Mouse (Mus musculus) embryo, embryonic 10.5 days (tissue): ENCODE measurements at regions not wholly inside any gene's neighbourhood (a gene's known extent, or its start where the extent isn't known, plus 50 kb on each side); places are given as distances from the start of the nearest gene placed in this dataset.
"Not testable (repeated sequence)": the region's sequence is repeated elsewhere in the genome, so short reads cannot be mapped to it uniquely, and the experiment has no call there.

Experiments used
- DNase-seq: peaks from one replicate; pipeline ENCODE4 v3.0.0-alpha.2; 2015; ENCODE audit warnings: low spot score

DNA sequence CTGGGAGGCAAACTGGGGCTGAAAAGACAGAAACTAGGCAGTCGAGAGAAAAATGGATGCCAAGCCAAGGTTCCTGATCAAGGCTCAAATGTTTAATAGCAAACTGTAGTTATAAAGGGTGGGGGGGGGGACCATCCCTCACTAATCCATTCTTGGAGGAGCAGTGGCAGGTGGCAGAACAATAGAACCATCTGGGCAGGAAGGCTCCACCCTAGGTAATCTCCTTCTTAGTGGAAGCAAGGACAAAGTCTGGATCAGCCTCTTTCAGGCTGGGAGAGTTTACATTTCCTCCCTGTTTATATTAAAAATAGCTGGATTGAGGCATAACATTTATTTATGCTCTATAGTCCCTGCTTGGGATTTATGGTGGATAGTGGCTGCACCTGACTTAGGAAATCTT is 180.8 kb downstream of the Cdh9 start:
- no peak for DNase-seq

DNA sequence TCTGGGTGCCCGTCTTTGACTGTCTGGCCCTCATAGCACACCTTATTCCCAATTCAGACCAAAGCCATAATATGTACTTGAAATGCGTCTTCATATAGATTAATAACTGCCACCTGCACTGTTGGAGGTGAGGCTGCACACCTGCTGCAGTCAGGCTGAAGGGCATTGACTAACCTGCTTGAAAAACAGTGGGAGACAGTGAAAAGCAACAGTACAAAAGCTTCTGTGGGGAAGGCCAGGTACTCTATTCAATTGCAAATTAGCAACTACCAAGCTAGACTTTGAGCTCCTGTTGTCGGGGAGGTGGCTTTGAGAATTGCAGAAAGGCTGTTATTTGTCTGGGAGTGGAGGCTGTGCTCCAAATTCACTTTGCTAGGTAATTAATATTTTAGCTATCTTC is 181.4 kb downstream of the Cdh9 start:
- not testable (repeated sequence) for DNase-seq

DNA sequence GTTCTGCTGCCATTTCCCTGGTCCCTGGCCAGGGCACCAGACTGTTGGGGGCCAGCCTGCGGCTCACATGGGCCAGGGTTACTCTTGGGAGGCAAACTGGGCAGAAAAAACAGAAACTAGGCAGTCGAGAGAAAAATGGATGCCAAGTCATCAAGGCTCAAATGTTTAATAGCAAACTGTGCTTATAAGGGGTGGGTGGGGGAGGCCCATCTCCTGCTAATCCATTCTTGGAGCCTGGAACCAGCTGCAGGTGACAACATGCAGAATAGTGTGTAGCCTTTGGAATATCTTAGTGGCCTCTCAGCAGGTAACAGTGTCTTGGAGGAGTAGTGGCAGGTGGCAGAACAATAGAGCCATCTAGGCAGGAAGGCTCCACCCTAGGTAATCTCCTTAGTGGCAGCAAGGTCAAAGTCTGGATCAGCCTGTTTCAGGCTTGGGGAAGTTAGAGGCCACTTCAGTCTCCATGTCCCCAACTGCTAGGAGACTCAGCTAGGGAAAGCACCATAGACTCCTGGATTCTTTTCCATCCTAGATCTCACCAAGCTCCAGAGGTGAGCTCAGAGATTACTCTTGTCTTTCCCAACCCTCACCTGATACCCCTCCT is 186.5 kb downstream of the Cdh9 start:
- no peak for DNase-seq

- DNase-seq: no peak
These were observed 194.7 kb downstream of the Cdh9 start for GRCm38 (mm10) chr15:16923246-16923645.

DNA sequence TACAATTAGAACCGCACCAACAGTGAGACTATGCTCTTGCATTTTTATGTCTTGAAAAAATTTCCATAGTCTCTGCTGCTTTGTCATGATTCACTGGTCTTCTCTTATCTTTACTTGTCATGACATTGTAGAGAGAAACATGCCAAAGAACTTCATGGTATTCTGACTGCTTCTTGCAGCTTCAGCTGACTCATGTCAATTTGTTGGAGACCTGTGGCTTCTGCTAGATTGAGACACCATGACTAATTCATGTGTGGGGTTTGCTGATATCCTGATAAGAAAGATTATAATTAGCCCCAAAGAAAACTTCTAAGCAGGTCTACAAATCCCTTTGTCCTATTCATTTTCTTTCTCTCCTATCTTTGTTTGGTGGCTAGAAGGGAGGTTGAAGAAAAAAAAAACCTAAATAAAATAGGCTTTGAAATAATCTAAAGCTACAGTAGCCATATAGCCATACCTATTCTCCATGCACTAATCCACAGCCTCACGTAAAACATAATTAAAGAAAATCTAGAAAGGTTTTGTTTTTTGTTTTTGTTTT is 204.7 kb downstream of the Cdh9 start:
- DNase-seq: no peak

- DNase-seq: no peak
These were observed 205.9 kb downstream of the Cdh9 start for GRCm38 (mm10) chr15:16934438-16934837.

DNA sequence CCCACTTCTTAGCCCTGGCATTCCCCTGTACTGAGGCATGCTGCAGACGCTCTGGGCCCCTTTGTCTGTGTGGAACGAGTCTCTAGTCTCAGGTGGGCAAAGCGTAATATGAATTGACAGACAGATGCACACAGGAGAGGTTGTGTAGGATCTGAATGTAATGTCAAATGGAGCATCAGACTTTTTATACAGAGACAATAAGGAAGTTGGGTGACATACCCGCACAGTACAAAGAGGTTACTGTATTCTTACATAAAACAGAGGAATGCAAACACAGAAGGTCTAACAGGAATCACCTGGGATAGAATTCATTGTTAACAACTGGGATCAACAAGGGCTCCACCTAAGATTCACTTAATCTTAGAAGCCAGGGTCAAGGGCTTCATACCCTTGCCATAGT is 247.3 kb downstream of the Cdh9 start:
- DNase-seq: not testable (repeated sequence)

DNA sequence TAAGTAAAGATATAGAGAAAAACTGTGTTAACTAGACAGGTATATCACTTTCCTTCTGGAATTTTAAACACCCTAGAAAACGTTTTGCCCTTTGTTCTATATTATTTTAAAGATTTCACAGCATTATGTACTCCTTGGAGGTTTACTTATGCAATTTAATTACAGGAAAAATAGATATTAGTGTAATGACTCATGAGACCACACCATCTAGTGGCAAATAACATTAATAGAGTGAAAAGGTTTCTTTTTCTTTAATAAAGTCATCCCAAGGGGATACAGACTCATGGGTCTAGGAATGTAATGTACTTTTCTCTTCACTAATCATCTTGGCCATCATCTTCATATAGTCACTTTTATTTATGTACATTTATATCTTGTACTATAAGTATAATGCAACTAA is 262.3 kb downstream of the Cdh9 start:
- no peak for DNase-seq

DNA sequence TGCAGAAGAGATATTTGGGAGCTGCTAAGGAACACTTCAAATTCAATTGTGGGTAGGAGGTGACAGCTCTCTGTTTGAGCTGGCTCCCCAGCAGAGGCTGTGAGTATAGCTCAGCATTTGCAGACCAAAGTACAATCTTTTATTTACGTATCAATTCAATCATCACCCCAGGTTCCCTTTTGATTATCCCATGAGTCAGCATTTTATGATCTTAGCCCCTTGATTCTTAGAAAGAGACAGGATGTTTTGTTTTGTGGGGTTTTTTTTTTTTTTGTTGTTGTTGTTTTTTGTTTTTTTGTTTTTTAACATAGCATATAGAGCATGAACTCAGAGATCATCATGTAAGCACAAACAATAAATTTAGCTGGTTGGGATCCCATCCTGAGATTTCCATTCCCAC is 267.1 kb downstream of the Cdh9 start:
- DNase-seq: no peak

DNA sequence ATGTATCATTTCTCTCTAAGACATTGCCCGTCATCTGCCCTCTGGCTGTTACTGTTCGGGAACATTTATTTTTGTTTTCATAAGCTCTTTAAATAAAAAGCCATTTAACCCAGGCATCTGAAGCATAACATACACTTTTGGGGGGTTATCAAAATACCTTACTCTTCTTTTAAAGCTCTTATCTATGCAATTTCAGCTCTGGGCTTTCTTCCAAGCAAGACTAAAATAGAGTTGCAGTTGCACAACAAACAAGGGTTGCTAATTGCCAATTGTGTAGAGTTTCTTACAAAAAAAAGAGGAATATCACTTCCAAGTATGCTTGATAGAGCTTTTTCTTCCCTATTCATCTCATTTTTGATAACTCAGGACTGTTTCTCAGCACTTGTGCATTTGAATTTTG is 277.6 kb downstream of the Cdh9 start:
- DNase-seq: no peak

DNA sequence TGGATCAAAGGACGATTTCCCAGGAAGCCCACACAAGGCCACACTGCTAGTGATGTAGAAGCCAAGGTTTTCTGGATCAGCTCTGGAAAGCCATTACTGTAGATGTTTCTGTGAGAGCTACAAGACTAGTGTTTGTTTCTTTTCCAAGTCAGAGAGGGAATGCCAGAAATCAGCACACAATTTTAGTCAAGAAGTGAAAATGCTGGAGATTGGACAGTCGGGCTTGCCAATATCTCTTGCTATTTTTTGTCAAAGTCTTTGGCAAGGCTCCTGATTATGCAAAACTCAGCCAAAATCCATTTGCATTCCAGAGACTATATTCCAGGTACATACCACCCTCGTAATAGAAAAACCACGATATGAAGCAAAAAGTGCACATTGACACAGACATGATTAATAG is 279.3 kb downstream of the Cdh9 start:
- DNase-seq: no peak

DNA sequence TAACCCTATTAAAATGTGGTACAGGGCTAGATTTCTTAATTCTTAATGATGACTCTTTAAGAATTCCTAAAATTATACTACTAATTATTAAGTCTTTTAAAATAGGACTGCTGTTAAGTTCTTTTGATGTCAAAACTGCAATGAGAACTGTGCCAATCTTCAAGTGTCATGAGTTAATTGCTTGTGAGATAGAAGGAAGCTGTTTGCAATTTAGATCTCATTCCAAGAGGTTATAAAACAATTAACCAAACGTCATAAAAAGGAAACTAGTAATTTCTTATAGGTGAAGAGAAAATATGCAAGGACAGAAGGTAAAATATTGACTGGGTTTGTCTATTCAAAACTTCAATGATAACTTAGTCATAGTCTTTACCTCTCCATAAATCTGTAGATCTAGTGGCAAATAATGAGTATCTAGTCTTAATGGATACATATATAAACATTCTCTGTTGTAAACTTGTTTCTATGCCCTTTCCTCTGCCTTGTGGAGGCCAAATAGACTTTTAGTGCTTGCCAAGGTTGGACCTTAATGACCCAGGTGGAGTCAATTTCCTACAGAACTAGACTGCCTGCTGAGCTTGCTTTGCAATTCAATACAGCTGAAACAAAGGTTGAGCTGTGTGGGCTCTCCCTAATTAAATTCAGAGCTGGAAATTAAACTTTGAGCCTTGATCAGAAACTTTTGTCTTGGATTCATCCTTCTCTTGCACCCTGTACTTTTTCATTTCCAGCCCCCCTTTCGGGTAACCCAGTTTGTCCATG is 320.5 kb downstream of the Cdh9 start:
- peak; percentile 11 for DNase-seq

- no peak for DNase-seq
These were observed 341.2 kb downstream of the Cdh9 start for GRCm38 (mm10) chr15:17069772-17070171.

- no peak for DNase-seq
These were observed 355.5 kb downstream of the Cdh9 start for GRCm38 (mm10) chr15:17084030-17084429.

DNA sequence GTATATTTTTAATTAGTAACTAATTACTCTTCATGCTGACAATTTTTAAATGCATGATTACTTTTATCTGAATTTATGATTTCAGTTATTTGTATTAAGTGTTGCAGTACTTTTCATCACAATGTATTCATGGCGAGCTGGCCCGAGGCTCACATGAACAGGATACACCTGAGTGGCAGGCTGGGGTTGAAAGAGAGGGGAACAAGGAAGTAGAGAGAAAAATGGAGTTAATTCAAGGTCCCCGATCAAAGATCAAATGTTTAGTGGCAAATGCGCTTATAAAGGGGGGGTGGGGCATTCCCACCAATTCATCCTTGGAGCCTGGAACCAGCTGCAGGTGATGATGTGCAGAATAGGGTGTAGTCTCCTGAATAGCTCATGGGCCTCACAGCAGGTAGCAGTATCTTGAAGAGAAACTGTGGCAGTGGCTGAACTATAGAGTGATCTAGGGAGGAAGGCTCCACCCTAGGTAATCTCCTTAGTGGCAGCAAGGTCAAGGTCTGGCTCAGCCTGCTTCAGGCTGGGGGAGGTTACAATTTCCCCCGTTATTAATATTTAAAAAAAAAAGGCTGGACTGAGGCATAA is 360.2 kb downstream of the Cdh9 start:
- no peak for DNase-seq

DNA sequence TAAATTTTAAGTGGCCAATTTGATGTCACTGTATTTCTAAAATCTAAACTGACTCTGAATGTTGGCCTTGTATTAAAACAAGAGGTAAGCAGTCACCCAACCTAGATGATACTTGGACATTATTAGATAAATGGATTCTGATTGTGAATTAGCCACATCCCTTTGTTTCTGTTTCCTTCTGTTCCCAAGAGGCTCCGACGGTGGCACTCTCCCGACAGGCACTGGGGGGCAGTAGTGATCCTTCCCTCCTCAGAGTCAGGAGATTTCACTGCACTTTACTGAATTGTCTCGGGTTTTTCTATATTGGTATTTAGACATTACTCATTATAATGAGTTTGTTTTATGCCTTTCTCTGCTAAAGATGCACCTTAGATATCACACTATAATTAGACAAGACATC is 370.4 kb downstream of the Cdh9 start:
- DNase-seq: peak; percentile 80

- DNase-seq: no peak
These were observed 372.6 kb downstream of the Cdh9 start for GRCm38 (mm10) chr15:17101182-17101581.

DNA sequence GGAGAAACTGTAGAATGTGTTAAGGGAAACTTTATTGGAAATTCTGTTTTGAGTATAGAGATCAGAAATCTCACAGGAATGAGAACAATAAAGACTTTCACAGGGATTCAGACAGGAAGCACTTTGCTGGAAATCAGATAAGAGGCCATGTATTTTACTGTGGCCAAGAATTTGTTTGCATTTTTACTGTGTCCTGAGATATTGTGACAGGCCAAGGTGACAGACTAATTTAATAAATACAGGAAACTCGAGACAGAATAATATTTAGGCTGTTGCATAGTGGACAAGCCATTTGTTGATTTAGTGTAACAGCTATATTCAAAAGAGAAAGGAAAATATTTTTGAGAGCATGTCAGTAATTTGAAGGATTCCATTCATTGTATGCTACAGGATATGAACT is 407.2 kb downstream of the Cdh9 start:
- peak; percentile 0 for DNase-seq

DNA sequence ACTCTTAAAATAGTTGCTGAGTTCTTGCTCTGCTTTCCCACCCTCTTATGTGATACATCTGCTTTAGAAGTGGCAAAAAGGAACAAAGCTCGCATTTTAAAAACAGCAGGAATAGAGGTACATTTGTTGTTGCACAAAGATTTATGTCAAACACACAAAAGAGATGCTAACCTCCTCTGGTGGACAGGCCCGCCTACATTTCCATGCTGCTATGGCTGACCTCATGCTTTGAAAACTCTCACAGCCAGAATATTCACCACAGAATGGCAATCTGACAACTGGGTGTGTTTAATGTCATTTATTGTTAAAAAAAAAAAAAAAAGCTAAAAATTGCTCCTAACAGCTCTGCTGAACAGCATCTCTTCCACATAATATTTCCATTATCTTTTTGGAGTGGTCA is 451.6 kb downstream of the Cdh9 start:
- DNase-seq: peak; percentile 28

DNA sequence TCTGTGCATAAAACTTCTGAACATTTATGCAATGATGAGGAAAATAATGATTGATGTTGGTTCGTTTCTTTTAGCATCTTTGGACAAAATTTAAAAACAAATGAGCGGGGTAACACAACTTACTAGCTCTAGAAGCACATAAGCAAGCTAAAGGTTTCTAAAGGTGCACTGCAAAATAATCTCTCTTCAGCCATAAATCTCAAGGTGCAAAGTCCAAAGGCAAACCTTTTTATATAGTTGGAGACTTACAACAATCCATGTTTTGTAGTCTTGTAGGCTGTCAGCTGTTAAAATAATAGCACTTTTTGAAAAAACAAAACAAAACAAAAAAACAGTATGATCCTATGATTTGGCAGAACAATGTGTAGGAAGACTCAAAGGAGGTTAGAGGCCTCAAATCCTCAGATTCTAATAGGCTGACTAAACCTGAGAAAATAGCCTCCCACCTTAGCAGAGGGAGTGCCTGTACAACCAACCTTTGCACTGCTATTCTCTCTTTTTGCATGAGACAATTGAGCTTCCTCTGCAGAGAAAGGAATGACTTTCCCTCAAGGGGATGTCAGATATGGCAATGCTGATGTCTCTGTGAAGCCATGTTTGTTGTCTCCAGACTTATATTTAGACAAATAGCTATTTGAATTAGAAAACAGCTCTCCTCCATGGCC is 452.9 kb downstream of the Cdh9 start:
- DNase-seq: no peak

DNA sequence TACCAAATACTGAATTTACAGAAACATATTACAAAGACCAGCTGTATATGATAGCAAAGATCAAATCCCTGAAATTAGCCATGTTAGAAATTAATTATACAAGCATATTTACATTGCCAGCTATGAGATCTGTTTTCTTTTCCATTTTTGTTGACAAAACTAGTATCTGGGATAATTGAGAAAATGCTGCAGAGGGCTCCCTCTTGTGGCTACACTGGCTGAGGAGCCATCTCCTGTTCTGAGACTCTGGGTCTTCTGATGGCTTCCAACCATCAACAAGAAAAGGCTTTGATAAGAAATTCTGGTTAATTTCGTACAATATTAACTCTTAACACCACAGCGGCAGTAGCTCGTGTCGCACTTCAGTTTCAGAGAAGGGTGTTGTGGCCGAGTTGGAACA is 466.9 kb downstream of the Cdh9 start:
- peak; percentile 65 for DNase-seq

DNA sequence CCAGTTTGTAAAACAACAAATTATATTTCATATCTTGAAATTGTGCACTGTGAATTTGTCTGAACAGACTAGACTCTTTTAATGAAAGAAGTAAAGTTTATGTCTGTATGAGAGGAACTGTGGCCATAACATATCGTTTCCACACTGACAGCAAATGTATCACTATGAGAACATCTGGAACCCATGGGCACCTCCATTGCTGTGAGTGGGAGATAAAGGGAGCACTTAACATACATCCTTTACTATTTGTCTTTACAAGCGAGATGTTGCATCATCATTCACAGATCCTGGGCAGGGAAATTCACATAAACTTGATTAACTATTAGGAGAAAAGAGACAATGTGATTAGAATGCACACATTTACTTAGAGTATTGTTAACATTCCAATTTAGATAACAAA is 476.2 kb downstream of the Cdh9 start:
- DNase-seq: no peak

- no peak for DNase-seq
These were observed 516.5 kb downstream of the Cdh9 start for GRCm38 (mm10) chr15:17245096-17245495.
